Mouse (Mus musculus): Measurements from ENCODE around the gene Mc3r. TPM values are rescaled to one million over a fixed set of nuclear protein-coding genes. Genes with fewer than 3 reads are reported as not detected.

Mc3r gene
- total and polyA plus RNA-seq, 2 experiments from 2014 or later = not detected

GRCm38 (mm10) chr2:172256418-172256817 is 8.1 kb downstream of the Mc3r start:
- H3K9ac ChIP-seq (replicated peaks; ENCODE audit: low read depth, low read length) = no peak overlapping the region
- DNase-seq (ENCODE audit: low spot score) (no peak), ATAC-seq (ENCODE audit: insufficient read depth, low read depth) (no peak)
- H3K27me3 ChIP-seq (ENCODE audit: control insufficient read depth, insufficient read depth, low read length) = no peaks in the 10 kb centered on the region
- no peaks in the 10 kb centered on the region for H3K4me1 ChIP-seq (ENCODE audit: control insufficient read depth, insufficient read depth)
- no peaks in the 10 kb centered on the region for H3K9me3 ChIP-seq (replicated peaks; ENCODE audit: control insufficient read depth, low read length)
- no peak overlapping the region for H3K4me3 ChIP-seq (ENCODE audit: low read depth, low read length)
- TF ChIP-seq EP300 (IDR thresholded peaks at IDR 0.05; ENCODE audit: low read depth) = no peak
- TF ChIP-seq CTCF (IDR thresholded peaks at IDR 0.05; ENCODE audit: low read depth) = no peak
- WGBS = 82% methylated on average over 6 of the region's 6 CpGs
- no peak overlapping the region for H3K27ac ChIP-seq (ENCODE audit: low read depth)
- H3K36me3 ChIP-seq (replicated peaks; ENCODE audit: control insufficient read depth, insufficient read depth, low read length) = no peaks in the 10 kb centered on the region
- no peak overlapping the region for H3K4me2 ChIP-seq (ENCODE audit: low read depth, low read length)

DNA sequence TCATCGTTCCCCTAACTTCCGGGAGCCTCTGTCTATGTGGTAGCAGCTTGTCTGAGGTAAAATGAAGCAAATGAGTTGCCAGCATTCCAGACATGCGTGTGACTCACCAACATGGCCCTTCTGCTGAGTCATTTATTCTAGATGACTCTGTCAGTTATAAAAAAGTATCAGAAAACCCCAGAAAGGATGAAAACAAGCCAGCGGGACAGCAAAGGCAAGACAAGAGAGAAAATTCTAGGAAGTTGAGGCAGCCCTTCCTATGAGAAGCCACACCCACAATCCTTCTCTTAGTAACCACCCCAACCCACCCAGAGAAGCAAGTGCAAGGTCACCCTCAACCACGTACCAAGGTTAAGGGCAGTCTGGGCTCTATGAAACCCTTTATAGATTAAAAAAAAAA is 8.7 kb downstream of the Mc3r start:
- no peak for DNase-seq (ENCODE audit: low spot score)
- 71% methylated on average over 5 of the region's 5 CpGs for WGBS
- no peak overlapping the region for H3K4me2 ChIP-seq (ENCODE audit: low read depth, low read length)
- H3K9me3 ChIP-seq (replicated peaks; ENCODE audit: control insufficient read depth, low read length) = no peaks in the 10 kb centered on the region
- ATAC-seq (ENCODE audit: insufficient read depth, low read depth) = no peak
- H3K27ac ChIP-seq (ENCODE audit: low read depth) = no peak overlapping the region
- no peak for TF ChIP-seq CTCF (IDR thresholded peaks at IDR 0.05; ENCODE audit: low read depth)
- no peak for TF ChIP-seq EP300 (IDR thresholded peaks at IDR 0.05; ENCODE audit: low read depth)
- H3K27me3 ChIP-seq (ENCODE audit: control insufficient read depth, insufficient read depth, low read length) = no peaks in the 10 kb centered on the region
- H3K9ac ChIP-seq (replicated peaks; ENCODE audit: low read depth, low read length) = no peak overlapping the region
- no peak overlapping the region for H3K4me3 ChIP-seq (ENCODE audit: low read depth, low read length)
- no peaks in the 10 kb centered on the region for H3K36me3 ChIP-seq (replicated peaks; ENCODE audit: control insufficient read depth, insufficient read depth, low read length)
- H3K4me1 ChIP-seq (ENCODE audit: control insufficient read depth, insufficient read depth) = no peaks in the 10 kb centered on the region

GRCm38 (mm10) chr2:172257471-172258065 is 9.3 kb downstream of the Mc3r start:
- Histone ChIP-seq H3K9ac (replicated peaks; ENCODE audit: low read depth, low read length) (no peak overlapping the region), H3K4me2 (ENCODE audit: low read depth, low read length) (no peak overlapping the region), H3K27ac (ENCODE audit: low read depth) (no peak overlapping the region), H3K4me3 (ENCODE audit: low read depth, low read length) (no peak overlapping the region), H3K9me3 (replicated peaks; ENCODE audit: control insufficient read depth, low read length) (no peaks in the 10 kb centered on the region), H3K4me1 (ENCODE audit: control insufficient read depth, insufficient read depth) (no peaks in the 10 kb centered on the region), H3K36me3 (replicated peaks; ENCODE audit: control insufficient read depth, insufficient read depth, low read length) (no peaks in the 10 kb centered on the region), H3K27me3 (ENCODE audit: control insufficient read depth, insufficient read depth, low read length) (no peaks in the 10 kb centered on the region)
- TF ChIP-seq EP300 (IDR thresholded peaks at IDR 0.05; ENCODE audit: low read depth) (no peak), CTCF (IDR thresholded peaks at IDR 0.05; ENCODE audit: low read depth) (no peak)
- 23% methylated on average over 12 of the region's 12 CpGs for WGBS
- no peak for DNase-seq (ENCODE audit: low spot score)
- ATAC-seq (ENCODE audit: insufficient read depth, low read depth) = no peak

DNA sequence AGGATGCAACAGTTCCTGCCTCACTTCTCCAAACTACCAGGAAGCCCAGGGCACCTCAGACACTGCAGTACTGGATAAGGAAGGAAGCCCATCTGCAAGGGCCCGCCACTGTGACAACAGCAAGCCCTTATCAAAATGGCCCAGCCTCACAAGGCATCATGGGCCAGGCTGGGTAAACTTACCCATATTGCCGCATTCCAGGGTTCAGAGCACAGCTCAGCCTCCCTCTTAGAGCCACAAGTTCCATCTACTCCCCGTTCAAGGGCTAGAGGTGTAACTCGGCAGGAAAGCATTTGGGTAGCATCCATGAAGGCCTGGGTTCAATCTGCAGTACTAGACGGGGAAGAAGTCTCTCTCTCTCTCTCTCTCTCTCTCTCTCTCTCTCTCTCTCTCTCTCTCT is 11.8 kb downstream of the Mc3r start:
- Histone ChIP-seq H3K4me1 (ENCODE audit: control insufficient read depth, insufficient read depth) (no peaks in the 10 kb centered on the region), H3K4me2 (ENCODE audit: low read depth, low read length) (no peak overlapping the region), H3K27me3 (ENCODE audit: control insufficient read depth, insufficient read depth, low read length) (no peaks in the 10 kb centered on the region), H3K9me3 (replicated peaks; ENCODE audit: control insufficient read depth, low read length) (no peaks in the 10 kb centered on the region), H3K36me3 (replicated peaks; ENCODE audit: control insufficient read depth, insufficient read depth, low read length) (no peaks in the 10 kb centered on the region), H3K9ac (replicated peaks; ENCODE audit: low read depth, low read length) (no peak overlapping the region), H3K27ac (ENCODE audit: low read depth) (no peak overlapping the region), H3K4me3 (ENCODE audit: low read depth, low read length) (no peak overlapping the region)
- DNase-seq (ENCODE audit: low spot score) = no peak
- TF ChIP-seq CTCF (IDR thresholded peaks at IDR 0.05; ENCODE audit: low read depth) (no peak), EP300 (IDR thresholded peaks at IDR 0.05; ENCODE audit: low read depth) (no peak)
- ATAC-seq (ENCODE audit: insufficient read depth, low read depth) = no peak
- WGBS = 45% methylated on average over 5 of the region's 5 CpGs

GRCm38 (mm10) chr2:172261441-172261840 is 13.1 kb downstream of the Mc3r start:
- Histone ChIP-seq H3K4me1 (ENCODE audit: control insufficient read depth, insufficient read depth) (no peaks in the 10 kb centered on the region), H3K9ac (replicated peaks; ENCODE audit: low read depth, low read length) (no peak overlapping the region), H3K4me2 (ENCODE audit: low read depth, low read length) (no peak overlapping the region), H3K27ac (ENCODE audit: low read depth) (no peak overlapping the region), H3K36me3 (replicated peaks; ENCODE audit: control insufficient read depth, insufficient read depth, low read length) (no peaks in the 10 kb centered on the region), H3K27me3 (ENCODE audit: control insufficient read depth, insufficient read depth, low read length) (no peaks in the 10 kb centered on the region), H3K9me3 (replicated peaks; ENCODE audit: control insufficient read depth, low read length) (no peaks in the 10 kb centered on the region), H3K4me3 (ENCODE audit: low read depth, low read length) (no peak overlapping the region)
- DNase-seq (ENCODE audit: low spot score) (no peak), ATAC-seq (ENCODE audit: insufficient read depth, low read depth) (no peak)
- 63% methylated on average over 4 of the region's 4 CpGs for WGBS
- TF ChIP-seq EP300 (IDR thresholded peaks at IDR 0.05; ENCODE audit: low read depth) = no peak
- TF ChIP-seq CTCF (IDR thresholded peaks at IDR 0.05; ENCODE audit: low read depth) = no peak

- no peak overlapping the region for H3K27ac ChIP-seq (ENCODE audit: low read depth)
- no peaks in the 10 kb centered on the region for H3K9me3 ChIP-seq (replicated peaks; ENCODE audit: control insufficient read depth, low read length)
- 74% methylated on average over 6 of the region's 6 CpGs for WGBS
- no peaks in the 10 kb centered on the region for H3K27me3 ChIP-seq (ENCODE audit: control insufficient read depth, insufficient read depth, low read length)
- H3K36me3 ChIP-seq (replicated peaks; ENCODE audit: control insufficient read depth, insufficient read depth, low read length) = no peaks in the 10 kb centered on the region
- no peak for ATAC-seq (ENCODE audit: insufficient read depth, low read depth)
- H3K9ac ChIP-seq (replicated peaks; ENCODE audit: low read depth, low read length) = no peak overlapping the region
- TF ChIP-seq CTCF (IDR thresholded peaks at IDR 0.05; ENCODE audit: low read depth) = no peak
- TF ChIP-seq EP300 (IDR thresholded peaks at IDR 0.05; ENCODE audit: low read depth) = no peak
- H3K4me1 ChIP-seq (ENCODE audit: control insufficient read depth, insufficient read depth) = no peaks in the 10 kb centered on the region
- no peak overlapping the region for H3K4me2 ChIP-seq (ENCODE audit: low read depth, low read length)
- no peak overlapping the region for H3K4me3 ChIP-seq (ENCODE audit: low read depth, low read length)
- no peak for DNase-seq (ENCODE audit: low spot score)
These were observed 14.9 kb downstream of the Mc3r start for GRCm38 (mm10) chr2:172263216-172263615.
